Mouse (Mus musculus): ENCODE measurements around the gene Syt16.

DNA sequence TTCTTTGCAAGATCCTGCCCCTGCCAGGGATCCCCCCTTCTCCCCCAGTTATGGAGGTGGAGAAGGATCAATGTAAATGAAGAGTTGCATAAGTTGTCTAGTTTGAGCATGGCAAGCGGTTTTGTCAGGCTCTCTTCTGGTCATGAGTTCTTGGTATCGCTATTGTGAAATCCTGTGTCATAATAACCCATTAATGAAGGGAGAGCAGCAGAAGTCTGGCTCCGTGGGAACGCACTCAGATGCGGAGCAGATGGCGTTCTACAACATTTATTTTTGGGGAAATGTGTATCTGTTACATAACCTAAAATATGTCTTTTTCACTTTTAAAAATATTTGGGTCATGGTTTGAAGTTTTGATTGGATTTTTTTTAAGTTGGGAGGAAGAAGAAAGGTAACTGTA lies 304.1 kb downstream of the Syt16 start:
- no peak for TF ChIP-seq GATA1 (IDR thresholded peaks at IDR 0.05; ENCODE audit: low read length)
- TF ChIP-seq TAL1 (IDR thresholded peaks at IDR 0.05; ENCODE audit: low read length) = no peak

Measured in erythroblast, embryonic 14.5 days (primary cell).